Mouse (Mus musculus) spleen, adult 2 months (tissue): ENCODE measurements around the gene Nfic.

ENCODE experiments used
- CTCF ChIP-seq: fragments of 200-500 bp; IDR thresholded peaks from 2 replicates; pipeline ENCODE4 v1.5.1; 2011; ENCODE audit warnings: mild to moderate bottlenecking, inconsistent platforms; ENCODE audit not compliant: insufficient read depth, insufficient read length, insufficient replicate concordance; ENCODE audit errors: extremely low read depth
- POLR2A ChIP-seq: fragments of 200-500 bp; IDR thresholded peaks from 2 replicates; pipeline ENCODE4 v1.6.1; 2011; ENCODE audit warnings: low read depth, low read length, inconsistent platforms

- no peak for TF ChIP-seq CTCF
- no peak for TF ChIP-seq POLR2A
These were observed 66.9 kb downstream of the Nfic start, which contains the start of gene Gm48552 for GRCm38 (mm10) chr10:81388505-81389055.
